Mouse (Mus musculus): ENCODE results near the gene Vtcn1. TPM values are rescaled to one million over a fixed set of nuclear protein-coding genes. Genes with fewer than 3 reads are reported as not detected.
"Not testable (repeated sequence)": the region's sequence is repeated elsewhere in the genome, so short reads cannot be mapped to it uniquely, and the experiment has no call there.

The Vtcn1 gene
- under 1 TPM; 0.10 to 0.59 TPM for total RNA-seq (2021)
- long read RNA-seq, experiment 1, partial matches to known transcripts: 0 of 5 reads
- long read RNA-seq, experiment 1, other reads (novel, unspliced or antisense): 5 of 5 reads
- long read RNA-seq, experiment 2, partial matches to known transcripts: 0 of 3 reads
- long read RNA-seq, experiment 2, other reads (novel, unspliced or antisense): 3 of 3 reads

- DNase-seq: no peak
Observed at GRCm38 (mm10) chr3:100825225-100825965, at the start of gene Vtcn1. Vtcn1 (plus strand) TSS chr3:100825459.

DNA sequence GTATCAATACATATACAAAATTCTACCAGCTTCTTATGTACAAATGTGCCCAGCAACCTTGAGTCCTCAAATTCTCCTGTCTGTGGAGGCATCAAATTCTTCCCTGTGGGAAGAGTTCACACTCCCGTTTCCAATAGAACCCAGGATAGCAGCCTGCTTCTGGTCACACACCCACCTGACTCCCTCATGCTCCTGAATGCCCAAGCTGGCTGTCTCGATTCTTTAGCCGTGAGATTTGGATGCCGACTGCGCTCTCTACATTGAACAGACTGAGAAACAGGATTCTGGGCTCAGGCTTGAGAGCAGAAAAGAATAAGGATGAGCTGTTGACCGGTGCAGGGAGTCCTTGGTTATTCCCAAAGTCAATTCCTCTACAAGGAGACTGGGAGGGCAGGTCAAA, 48.3 kb upstream of the Vtcn1 start:
- no peak for DNase-seq

- DNase-seq: no peak
Observed at GRCm38 (mm10) chr3:100777568-100777967, 47.7 kb upstream of the Vtcn1 start.

DNA sequence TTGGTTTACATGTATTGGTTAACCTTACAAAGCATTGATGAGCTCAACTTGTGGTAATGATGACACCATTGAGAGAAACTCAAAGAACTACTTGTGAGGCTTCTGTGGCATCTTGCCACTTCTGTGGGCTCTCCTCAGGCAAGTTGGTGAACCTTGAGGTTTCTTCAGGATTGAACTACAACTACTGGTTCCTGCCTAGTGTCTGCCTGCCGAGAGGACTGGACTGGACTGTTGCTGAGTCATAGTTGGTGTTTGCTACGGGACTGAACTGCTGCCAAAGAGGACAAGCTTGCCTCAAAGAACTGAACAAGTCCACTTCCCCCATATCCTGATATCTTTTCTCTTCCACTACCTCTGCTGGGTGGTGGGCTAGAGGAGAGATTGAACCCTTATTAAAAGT, 39.2 kb upstream of the Vtcn1 start:
- DNase-seq: peak; percentile 5 to 16

DNA sequence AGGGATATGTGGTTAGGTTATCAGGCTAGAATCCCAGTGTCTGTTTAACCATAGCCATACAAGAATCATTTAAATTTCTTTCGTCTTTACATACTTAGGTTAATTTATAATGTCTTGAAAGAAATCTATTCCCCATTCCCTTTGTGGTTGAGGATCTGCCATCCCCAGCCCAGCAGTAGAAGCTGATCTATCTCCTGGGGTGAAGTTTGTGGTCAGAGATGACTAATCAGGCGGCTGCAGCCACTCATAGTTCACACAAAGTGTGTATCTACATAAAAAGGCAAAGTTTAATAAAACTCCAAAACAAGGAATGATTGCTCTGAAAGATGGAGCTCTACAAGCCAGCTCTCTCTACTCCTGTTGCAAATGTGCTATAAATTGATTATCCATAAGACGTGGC, 33.6 kb upstream of the Vtcn1 start:
- DNase-seq: no peak

GRCm38 (mm10) chr3:100793345-100793744, 31.9 kb upstream of the Vtcn1 start:
- DNase-seq: no peak

GRCm38 (mm10) chr3:100796571-100796970, 28.7 kb upstream of the Vtcn1 start:
- DNase-seq: no peak

DNA sequence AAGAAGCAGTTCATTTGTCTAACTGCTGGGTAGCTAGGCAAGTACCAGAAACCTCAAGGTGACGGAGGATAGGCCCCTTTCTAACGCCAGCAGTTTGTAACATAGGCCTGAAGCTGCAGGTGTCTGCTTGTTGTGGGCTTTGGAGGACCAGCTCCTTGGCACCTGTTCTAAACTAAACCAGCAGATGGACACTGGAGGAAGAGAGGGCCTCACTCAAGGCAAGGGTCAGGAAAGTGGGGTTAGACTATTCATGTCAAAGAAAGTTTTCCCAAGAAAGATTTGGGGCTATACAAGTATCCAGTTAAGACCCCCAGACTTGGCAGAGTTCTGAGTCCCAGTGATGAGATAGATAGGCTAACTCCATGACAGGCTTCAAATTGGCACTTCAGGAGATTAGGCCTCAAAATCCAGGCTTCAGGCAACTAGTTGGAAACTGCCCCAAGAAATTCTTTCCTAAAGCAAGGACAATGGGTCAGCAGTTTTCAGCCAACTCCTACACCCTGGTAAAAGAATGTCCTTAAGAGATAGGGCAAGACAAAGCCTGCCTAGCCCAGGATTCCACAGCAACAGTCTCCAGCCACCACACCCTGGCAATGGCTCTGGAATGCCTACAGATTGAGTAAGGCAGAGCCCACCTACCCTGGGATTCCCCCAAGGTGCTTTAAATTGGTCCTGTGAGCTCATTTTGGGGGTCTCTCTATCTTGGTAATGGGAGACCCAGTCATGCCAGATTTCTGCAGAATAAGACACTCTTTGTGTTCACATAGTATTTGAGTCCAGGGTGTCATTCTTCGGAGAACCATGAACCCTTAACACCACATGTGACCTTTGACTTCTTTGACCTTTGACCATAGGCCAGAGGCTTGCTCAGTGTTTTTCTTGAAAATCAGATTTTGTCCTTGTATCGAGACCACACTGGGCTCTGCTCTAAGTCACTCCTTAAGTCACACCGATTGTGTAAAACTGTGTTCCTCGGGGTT, 27.8 kb upstream of the Vtcn1 start:
- DNase-seq: no peak

GRCm38 (mm10) chr3:100798872-100799422, 26.3 kb upstream of the Vtcn1 start:
- no peak for DNase-seq

DNA sequence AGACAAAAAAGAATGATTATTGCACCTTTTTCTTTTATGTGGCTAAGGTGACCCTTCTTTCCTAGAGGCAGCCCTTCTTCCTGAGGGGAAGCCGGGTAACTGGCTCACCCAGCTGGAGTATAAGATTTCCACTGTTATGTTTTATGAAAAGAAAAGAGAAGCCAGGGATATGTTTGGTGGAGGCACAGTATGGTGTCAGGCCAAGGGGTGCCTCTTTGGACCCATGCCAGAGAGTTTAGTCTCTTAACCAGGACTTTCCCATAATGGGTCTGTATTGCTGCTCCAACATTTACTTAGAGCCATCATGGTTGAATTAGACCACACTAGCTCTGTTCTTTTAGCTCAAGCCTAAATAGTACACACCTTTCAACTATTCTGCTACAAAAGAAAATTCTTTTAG, 20.3 kb upstream of the Vtcn1 start:
- DNase-seq: no peak

- no peak for DNase-seq
Observed at GRCm38 (mm10) chr3:100805925-100806324, 19.3 kb upstream of the Vtcn1 start.

DNA sequence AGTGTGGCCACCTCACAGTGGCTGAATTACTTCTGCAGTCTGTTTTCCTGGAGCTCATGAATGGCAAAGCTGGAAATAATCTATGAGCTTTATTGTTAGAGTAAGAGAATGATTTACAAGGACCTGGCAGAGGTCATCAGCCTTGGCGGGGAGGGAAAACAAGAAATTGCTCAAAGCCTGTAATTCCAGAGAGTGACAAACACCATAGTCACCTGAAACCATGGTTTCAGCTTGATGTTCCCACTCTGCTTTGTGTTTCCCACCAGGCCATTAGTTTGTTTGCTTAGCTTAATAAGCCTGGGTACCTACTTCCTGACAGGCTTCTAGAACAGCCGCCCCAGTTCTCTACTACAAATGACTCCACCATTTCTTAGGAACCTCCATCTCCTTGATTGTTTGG, 14.8 kb upstream of the Vtcn1 start:
- no peak for DNase-seq

DNA sequence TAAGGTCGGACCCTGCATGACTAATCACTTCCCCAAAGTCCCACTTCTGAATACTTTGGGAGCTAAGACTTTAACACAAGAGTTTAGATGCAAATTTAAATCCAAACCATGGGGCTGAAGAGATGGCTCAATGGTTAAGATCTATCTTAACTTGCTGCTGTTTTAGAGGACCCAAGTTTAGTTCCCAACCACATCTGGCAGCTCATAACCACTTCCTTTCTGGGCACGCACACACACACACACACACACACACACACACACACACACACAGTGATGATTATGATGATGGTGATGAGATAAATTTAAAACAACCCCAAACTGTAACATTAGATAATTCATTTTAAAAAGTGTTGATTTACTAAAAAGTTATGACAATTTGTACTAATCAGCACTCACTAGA, 13.4 kb upstream of the Vtcn1 start:
- DNase-seq: no peak

DNA sequence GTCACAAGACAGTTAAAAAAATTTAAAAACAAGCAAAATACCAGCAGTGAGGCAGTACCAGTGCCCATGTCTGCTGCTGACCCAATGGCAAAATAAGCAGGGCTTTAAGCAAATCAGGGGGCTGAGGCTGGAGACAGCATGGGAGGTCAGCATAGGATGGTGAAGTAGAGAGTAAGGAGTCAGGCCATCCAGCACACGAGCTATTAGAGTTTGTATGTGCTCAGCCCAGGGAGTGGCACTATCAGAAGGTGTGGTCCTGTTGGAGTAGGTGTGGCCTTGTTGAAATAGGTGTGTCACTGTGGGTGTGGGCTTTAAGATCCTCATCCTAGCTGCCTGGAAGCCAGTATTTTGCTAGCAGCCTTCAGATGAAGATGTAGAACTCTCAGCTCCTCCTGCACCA, 9.8 kb upstream of the Vtcn1 start:
- DNase-seq: not testable (repeated sequence)

DNA sequence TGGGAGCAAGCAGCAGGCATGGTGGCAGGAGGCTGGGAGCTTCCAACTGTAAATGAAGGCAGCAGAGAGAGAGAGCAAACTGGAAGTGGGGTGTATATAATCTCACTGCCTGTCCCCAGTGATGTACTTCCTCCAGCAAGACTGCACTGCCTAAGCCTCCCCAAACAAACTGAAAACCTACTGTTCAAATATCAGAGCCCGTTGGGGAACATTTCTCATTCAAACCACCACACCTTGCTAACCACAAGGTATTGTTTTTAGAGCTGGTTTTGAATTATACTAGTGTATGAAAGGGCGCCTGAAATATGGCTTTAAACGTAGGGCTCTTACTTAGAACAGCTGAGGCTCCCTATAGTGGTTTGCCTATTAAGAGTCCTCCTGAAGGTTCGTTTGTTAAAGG, 6.5 kb upstream of the Vtcn1 start:
- DNase-seq: no peak

GRCm38 (mm10) chr3:100819571-100819970, 5.7 kb upstream of the Vtcn1 start:
- DNase-seq: no peak

GRCm38 (mm10) chr3:100820852-100821251, 4.4 kb upstream of the Vtcn1 start:
- DNase-seq: no peak

GRCm38 (mm10) chr3:100821276-100821675, 4.0 kb upstream of the Vtcn1 start:
- DNase-seq: peak in 1 of 2 experiments; percentile 6

GRCm38 (mm10) chr3:100843784-100844183, 18.5 kb downstream of the Vtcn1 start:
- peak; percentile 4 to 25 for DNase-seq

GRCm38 (mm10) chr3:100844366-100844765, 19.1 kb downstream of the Vtcn1 start:
- DNase-seq: no peak

GRCm38 (mm10) chr3:100848348-100848747, 23.1 kb downstream of the Vtcn1 start:
- DNase-seq: no peak

DNA sequence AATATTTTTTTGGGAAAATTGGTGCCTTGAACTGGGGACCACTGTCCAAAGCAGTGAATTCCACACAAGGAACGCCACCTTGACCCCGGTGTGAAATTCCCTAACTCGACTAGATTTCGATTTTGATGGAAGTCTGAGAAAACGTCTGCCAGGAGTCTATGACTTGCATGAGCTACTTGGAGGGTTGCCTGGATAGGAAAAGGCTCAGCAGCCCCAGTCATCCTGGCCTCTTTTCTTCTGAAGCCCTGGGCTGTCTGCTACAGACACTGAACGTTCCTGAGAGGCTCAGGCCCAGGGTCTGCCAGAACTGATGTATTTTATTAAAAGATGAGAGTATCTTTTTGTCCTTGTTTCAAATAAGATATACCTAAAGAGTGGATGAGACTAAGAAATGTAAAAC, 25.2 kb downstream of the Vtcn1 start:
- DNase-seq: peak; percentile 10 to 12
